Mouse (Mus musculus) skeletal muscle tissue, adult 2 months (tissue): ENCODE data around the gene Mid2.
"Not testable (repeated sequence)": the region's sequence is repeated elsewhere in the genome, so short reads cannot be mapped to it uniquely, and the experiment has no call there.

Experiments used
- DNase-seq: peaks from one replicate; pipeline ENCODE4 v3.0.0-alpha.2; 2012; ENCODE audit warnings: low read depth, low spot score

Mid2 gene

DNA sequence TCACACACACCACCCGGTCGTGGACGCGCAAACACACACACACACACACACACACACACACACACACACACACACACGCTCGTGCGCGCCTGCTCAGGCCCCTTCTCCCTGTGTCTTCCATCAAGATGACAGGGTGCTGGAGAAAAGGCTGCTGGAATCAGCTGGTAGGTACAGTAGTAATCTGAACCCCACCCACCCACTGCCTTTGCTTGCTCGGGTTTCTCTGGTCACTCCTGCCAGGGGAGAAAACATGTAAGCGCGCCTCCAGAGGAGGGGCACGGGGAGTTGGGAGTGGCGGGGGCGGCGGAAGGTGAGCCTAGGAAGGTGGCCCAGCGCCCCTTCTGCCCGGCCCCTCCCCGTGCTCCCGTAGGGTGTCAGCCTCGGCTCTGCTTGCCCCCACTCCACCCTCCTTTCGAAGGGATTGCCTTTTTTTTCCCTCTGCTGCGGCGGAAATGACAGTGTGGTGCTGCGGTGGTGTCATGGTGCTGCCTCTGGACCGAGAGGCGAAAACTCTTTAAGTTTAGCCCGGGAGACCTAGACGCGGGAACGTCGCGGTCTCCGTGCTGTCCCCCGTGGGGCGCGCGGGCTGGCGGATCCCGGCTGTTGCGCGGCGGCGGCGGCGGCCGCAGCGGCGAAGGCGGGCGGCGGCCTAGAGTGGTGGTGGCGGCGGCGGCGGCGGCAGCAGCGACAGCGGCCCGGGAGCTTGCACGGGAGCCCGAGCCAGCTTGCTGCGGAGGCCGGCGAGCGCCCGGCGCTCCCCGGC, at the start of gene Mid2:
Gene Mid2, plus strand, starts transcription at position 121 of the 763 bp plus-strand sequence.
- no peak for DNase-seq

DNA sequence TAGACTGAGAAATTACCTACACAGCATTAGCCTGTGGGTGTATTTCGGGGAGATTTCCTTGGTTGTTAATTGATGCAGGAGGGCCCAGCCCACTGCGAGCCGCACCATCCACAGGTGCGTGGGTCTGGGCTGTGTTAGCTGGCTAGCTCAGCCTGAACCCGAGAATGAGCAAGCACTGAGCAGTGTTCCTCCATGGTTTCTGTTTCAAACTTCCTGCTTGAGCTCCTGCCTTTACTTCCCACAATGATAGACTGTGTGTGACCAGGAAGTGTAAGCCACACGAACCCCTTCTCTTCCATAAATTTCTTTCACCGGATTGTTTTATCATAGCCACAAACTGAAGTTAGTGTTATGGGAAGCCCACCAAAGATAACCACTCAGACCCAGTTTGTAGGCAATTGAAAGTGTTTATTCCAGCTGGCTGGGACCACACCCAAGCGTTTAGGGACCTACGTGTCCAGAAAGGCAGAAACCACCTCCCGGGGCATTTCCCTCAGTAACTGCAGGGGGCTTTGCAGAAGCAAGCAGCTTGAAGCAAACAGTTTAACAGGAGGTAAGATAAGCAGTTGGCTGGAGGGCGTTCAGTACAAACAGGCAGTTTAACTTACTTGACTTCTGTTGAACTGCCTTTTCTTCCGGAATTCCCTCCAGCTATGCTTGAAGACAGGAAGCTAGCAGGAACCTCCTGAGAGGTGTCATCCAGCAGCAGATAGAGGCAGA, 39.4 kb upstream of the Mid2 start:
- no peak for DNase-seq

DNA sequence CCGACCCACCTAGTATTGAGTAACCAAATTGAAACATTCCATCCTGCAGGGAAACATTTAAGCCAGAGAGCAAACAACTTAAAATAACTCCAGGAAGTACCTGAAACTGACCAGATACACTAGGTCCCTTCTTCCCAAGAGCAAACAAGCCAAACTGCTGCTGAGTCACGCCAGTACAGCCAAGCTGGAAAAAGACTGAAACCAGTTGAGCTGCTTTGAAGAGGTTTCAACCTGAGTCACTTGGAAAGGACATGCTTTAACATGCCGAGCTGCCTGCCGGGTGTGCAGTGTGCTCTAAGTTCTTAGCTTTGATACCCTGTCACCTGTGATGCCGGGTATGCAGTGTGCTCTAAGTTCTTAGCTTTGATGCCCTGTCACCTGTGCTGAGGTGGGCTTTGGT, 26.4 kb upstream of the Mid2 start:
- DNase-seq = no peak

DNA sequence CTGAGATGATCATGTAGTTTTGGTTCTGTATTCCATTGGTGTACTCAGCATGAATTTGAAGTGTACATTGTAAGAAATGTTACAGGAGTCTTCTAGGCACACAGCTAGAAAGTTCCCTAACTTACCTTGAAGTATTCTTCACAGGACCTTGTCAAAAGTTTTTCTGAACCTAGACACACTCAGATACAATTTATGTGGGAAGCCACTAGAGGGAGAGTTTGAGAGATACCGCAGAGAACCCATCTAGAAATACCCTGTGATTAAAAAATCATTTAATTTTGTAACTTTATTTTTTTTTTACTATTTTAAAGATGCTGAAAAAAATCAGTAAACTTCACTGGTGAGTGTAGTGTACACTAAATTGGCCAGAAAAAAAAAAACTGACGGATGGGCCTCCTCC, 24.8 kb upstream of the Mid2 start:
- no peak for DNase-seq

DNA sequence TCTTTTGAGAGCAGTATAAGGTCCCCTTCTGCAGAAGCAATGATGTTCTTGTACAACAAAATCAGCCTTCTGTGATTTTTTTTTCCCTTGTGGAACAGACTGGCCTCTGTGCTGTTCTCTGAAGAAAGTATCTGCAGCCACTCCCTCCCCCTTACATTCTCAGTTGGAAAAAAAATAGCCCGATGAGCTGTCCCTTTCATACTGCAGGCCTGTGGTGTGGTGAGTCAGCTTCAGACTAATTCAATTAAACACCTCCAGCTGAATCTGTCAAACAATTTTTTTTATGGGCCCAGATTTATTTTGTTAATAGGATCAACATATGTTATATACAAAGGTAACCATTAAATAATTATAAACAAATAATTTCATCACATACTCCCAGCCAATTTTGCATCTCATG, 3.7 kb upstream of the Mid2 start:
- no peak for DNase-seq

DNA sequence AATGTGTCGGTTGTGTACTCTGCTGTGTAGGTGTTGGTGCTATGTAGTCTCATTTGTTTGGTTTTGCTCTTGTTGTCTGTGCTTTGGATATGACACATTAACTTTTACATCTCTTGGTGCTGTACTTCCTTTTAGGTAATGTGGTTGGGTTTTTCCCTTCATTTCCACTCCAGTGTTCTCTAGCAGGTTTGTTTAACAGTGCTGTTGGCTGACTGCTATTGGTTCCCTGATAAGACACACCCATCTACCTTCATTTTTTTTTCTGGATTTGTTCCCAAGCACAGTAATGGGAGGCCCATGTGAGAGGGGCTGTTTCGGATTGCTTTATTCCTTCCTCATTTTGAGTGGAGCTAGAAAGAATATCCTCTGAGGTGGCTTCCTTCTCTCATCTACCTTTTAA, 883 bp upstream of the Mid2 start:
- DNase-seq = no peak

DNA sequence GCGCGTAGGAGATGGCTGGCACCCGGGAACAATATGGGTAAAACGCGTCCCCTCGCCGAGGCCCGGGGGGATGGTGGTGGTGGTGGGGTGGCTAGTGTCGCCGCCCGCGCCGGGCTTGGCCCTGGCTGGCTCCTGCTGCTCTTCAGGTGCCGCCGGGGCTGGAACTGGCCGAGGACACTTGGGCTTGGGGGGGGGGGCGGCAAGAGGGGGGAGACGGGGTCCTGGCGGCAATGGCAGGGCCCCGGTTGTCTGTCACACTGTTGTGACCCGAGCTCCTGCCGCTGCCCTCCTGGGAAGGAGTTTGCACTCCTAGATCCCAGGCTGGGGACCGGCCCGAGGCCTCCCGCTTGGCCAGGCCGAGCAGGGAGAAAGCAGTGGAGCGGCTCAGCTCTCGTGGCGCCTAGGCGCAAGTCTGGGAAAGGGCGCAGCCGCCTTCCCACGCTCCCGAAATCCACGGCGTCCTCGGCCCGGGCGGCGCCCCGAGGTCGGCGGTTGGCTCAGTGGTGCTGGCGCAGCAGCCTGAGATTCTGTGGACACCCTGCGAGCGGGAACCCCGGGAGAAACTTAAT, 927 bp downstream of the Mid2 start:
- DNase-seq = no peak

DNA sequence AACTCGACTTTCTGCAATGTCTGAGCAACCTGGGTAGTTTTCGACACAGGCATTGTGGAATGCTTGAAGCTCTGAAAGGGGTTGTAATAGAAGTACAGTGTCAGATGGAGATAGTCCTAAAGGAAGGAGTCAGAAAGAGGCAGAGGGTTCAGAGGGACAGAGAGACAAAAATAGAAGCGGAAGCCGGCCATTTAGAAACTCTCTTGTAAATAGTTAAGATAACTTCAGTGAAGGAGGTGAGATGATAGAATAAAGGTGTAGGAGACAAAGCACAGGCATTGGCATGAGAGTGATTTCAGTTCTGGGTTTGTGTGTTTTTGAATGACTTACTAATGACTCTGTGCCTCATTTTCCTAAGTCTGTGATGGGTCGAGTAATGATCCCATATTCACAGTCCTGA, 11.0 kb downstream of the Mid2 start:
- no peak for DNase-seq

DNA sequence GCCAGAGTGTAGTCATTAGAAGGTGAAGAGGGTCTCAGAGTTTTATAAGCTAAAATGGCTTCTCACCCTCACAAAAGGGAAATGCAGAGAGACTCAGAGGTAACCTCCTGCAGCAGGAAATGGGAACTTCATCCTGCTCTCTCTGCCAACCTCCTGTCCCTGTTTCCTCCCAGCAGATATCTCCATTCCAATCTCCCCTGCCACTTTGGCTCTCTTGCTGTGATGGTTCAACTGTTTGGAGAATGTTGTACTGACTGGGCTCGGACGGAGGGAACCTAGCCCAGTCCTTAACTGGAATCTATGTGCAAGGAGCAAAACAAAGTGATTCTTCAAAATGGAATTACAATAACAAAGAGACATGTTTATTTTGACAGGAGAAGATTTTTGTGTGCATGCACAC, 23.9 kb downstream of the Mid2 start:
- DNase-seq = no peak

DNA sequence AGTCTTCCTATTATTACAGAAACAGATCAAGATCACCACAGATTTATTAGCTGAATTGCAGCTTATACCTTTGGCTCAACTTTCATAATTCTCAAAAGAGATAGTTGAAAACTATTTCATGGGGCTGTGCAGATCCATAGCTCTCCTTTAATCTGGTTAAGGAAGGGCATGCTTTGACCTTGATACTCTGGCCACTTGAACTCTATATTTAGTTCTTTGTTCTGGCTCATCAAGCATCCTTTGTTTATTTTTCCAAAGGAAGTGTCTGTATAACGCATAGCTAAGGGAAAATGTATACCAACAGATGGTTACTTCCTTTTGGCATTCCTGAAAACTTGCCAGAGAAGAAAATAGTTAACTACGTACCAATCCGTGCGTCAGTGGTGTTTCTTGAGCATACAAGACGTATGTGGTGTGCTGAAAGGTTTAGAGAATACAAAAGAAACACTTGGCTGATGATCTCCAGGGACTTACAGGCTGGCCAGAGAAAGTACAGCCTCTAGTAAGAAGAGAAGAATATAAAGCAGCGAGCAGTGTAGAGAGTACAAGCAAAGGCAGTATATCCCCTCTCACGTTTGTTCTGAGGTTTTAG, 33.6 kb downstream of the Mid2 start:
- not testable (repeated sequence) for DNase-seq

DNA sequence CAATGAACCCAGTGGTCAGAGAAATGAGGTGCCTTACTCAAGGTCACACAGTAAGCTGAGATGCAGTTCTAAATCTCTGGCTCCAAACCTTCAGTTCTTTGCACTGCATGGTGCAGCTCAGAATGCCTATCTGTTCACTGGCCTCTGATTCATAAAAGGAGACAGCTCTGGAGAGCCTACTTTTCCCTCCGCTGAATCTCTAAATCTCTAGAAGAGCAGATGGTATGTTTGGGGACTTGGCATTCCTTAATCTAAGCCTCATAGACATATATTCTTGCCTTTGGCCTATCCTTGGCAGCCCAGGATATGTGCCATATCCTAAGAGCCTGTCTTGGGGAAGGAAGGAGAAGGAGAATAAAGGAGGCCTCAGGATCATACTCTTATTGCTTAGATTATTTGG, 38.8 kb downstream of the Mid2 start:
- no peak for DNase-seq

DNA sequence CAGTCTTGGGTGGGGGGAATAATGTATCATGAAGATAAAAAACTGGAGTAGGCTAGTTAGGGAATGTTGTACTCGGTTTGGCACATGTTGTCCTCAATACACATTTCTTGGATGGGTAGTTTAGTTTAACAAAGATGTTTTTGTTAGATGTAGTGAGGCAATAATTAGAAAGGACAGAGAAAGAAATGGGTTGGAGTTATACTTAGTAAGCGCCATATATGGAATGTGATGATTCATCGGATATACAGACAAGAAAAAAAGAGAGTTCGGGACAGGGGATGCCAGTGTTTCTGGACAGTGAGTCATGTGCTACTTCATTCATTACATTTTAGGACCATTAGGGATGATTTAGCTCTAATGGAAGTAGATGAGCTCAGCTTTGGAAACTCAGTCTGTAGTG, 41.7 kb downstream of the Mid2 start:
- no peak for DNase-seq

DNA sequence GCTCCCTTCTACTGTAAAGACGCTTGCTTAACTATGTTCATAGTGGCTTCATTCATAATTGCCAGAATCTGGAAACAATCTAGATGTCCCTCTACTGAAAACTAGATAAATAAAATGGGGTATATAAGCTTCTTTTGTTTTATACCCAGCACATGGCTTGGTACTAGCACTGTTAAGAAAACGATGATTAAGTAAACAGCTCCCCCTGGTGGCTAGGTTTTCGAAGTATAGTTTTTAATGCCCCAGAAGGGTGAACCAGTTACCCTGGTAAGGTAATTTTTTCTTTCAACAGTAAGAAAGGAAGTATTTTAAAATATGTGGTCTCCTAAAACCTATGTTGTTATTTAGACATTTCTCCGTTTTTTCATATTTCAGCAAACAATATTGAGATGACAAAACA, 58.0 kb downstream of the Mid2 start:
- DNase-seq = peak; percentile 0

DNA sequence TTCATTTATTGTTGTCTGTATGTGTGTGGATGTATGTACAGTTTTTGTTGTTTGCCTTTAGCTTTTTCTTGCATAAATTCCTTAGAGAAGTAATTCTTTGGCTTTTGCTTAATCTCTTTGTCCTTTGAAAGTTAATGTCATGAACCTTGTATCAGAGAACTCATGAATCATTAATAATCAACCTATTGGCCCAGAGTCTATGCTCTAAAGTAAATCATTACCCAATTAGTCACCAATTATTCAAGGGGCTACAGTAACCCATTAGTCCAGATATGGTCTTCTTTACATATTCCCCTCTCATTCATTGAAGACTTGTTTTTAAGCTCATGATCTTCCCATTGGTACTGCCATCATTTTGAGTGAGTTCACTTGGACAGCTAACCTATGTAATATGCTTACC, 74.6 kb downstream of the Mid2 start:
- no peak for DNase-seq

DNA sequence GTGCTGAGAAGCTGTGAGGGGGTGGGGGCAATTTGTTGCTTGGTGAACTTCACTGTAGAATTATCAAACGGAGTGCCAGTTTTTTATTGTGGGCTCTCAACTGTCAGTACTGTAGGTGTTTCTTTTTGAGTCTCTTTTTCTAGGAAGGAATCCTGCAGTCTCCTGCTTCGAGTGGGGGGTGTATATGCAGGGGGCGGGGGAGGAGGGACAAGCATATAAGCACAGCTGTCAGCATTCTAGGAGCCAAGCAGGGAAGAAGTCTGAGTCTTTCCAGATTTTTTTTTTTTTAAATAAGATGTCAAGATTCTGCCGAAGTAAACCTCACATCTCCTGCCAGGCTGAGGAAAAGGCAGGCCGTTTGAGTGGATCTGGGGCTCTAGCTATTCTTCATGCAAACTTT, 78.8 kb downstream of the Mid2 start:
- DNase-seq = no peak

DNA sequence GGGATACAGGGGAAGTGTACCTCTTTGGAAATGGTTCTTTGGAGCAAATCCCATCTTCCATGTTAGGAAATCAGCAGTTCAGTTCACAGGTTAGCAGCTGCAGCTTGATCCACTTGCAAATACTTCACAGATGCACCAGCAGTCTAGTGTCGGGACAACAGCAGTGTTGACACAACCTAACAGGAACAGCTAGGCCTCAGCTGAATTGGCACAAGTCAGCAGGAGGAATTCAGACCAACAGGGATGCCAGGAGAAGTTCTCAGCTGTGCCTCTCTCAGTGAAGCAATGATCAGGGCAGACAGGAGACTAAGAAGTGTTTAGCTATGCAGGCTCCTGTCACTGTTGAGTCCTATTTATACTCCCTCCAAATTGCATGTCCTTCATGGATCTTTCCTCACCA, 105.4 kb downstream of the Mid2 start:
- peak; percentile 3 for DNase-seq

DNA sequence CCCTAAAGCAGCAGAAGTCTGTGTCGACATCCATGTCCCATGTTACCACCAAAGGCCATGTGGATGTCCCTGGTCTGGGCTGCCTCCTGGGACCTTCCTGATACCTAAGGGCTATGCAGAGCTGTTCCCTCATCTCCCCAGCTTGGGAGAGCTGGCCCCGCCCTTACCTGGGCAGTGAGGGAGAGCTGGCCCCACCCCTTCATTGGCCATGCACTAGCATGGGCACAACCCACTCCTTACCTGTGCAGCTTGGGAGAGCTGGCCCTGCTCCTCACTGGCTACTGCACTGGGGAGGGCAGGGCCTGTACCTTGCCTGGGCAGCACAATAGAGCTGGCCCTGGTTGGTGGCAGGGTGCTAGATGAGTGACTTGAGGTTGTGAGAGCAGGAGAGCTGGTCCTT, 140.9 kb downstream of the Mid2 start:
- no peak for DNase-seq

DNA sequence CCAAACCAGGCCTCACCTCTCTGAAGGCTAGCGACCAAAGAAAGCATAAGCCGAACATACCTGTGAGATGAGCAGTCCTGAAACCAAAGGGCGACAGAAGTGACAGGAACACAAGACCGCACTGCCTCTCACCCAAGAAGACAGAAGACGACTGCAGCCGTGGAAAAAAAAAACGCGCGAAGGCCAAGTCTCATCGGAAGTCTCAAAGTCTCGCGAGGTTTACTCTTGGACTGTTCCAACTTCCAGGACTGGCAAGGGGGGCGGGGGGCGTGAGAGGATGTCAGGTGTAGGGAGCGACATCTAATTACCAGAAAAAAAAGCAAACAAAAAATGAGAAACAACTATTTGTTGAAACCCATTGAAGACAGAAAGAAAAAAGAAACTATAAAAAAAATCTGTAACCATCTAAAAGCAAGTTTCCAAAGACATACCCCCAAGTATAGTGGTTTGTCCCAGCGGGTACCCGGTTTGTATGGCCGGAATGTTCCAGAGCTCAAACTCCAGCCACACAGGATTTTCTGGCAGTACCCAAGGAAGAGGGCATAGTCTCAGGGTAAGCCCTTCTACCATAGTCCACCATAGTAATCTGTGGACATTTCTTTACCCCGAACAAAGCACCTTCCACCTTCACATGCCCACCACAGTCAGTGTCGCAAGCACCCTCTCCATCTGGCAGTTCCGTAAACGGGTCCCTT, 149.1 kb downstream of the Mid2 start, which contains the start of gene Tex13b:
Gene Tex13b, minus strand, starts transcription at position 122 of the 695 bp plus-strand sequence.
- no peak for DNase-seq
